Mouse (Mus musculus): ENCODE data around the gene Med28. TPM values are rescaled to one million over a fixed set of nuclear protein-coding genes. Genes with fewer than 3 reads are reported as not detected.

The Med28 gene
- total and polyA plus RNA-seq, 3 experiments, result 83.7 to 107 (median 103) TPM

GRCm38 (mm10) chr5:45539502-45539901 is 19.5 kb downstream of the Med28 start:
- H3K79me2 ChIP-seq (replicated peaks; ENCODE audit: control insufficient read depth, extremely low read depth, insufficient read depth, poor library complexity, severe bottlenecking), result no peaks in the 10 kb centered on the region
- peaks cover 4 to 28% of the 10 kb centered on the region in 2 experiments for H3K4me1 ChIP-seq (ENCODE audit: control insufficient read depth in 1 of 2, insufficient read depth in 2 of 2)
- no peaks in the 10 kb centered on the region for H3K9me3 ChIP-seq (replicated peaks; ENCODE audit: low read length)
- dilution Hi-C loops (cut with MboI; ENCODE audit: extremely low pct_ligation_motif_present, extremely low pct_unique_long_range_greater_than_20kb, low sequenced_read_pairs), result no loop called here
- no peak overlapping the region for H3K4me3 ChIP-seq (replicated peaks in 1 of 3; ENCODE audit: low read depth in 2 of 3, low read length in 2 of 3, poor library complexity in 1 of 3)
- in situ Hi-C loops (cut with MboI; ENCODE audit: low pct_ligation_motif_present, low pct_unique_long_range_greater_than_20kb, low sequenced_read_pairs), result loop anchor here (25.0 kb wide), 1 partner anchor 798 kb away; no protein-coding TSS in a partner anchor
- no peak overlapping the region for H3K27ac ChIP-seq (ENCODE audit: insufficient read depth, low read depth)
- no peak overlapping the region for H3K9ac ChIP-seq (ENCODE audit: insufficient read depth, low read depth)
- no peak for TF ChIP-seq ZKSCAN1 (IDR thresholded peaks at IDR 0.05; ENCODE audit: borderline replicate concordance, low read depth, low read length)
- TF ChIP-seq ZMIZ1 (IDR thresholded peaks at IDR 0.05; ENCODE audit: low read depth, low read length), result no peak
- peak in 1 of 2 experiments; percentile 44; a peak in 3 of 4 replicates for TF ChIP-seq CTCF (conservative IDR thresholded peaks at IDR 0.05 in 1 of 2, IDR thresholded peaks at IDR 0.05 in 1 of 2; ENCODE audit: low read depth in 2 of 2, low read length in 2 of 2)
- TF ChIP-seq MAX (IDR thresholded peaks at IDR 0.05; ENCODE audit: low read length), result no peak
- TF ChIP-seq POLR2AphosphoS2 (IDR thresholded peaks at IDR 0.05; ENCODE audit: low read depth, low read length), result no peak
- TF ChIP-seq KAT2A (IDR thresholded peaks at IDR 0.05; ENCODE audit: insufficient replicate concordance, low read length), result no peak
- peak; percentile 0; the same call in 1 of the 2 replicates for TF ChIP-seq RAD21 (IDR thresholded peaks at IDR 0.05; ENCODE audit: low read depth, low read length)
- no peak for TF ChIP-seq UBTF (IDR thresholded peaks at IDR 0.05; ENCODE audit: low read depth, low read length)
- H3K4me2 ChIP-seq (ENCODE audit: insufficient read depth, low read depth, poor library complexity, severe bottlenecking), result no peak overlapping the region
- H3K36me3 ChIP-seq (replicated peaks in 1 of 2; ENCODE audit: control insufficient read depth in 1 of 2, insufficient read depth in 1 of 2, low read length in 1 of 2), result no peaks in the 10 kb centered on the region
- no peak for DNase-seq (ENCODE audit: extremely low read depth)
- H3K27me3 ChIP-seq (replicated peaks), result no peaks in the 10 kb centered on the region

GRCm38 (mm10) chr5:45543374-45543773 is 23.3 kb downstream of the Med28 start:
- H3K36me3 ChIP-seq (replicated peaks in 1 of 2; ENCODE audit: control insufficient read depth in 1 of 2, insufficient read depth in 1 of 2, low read length in 1 of 2), result no peaks in the 10 kb centered on the region
- H3K9ac ChIP-seq (ENCODE audit: insufficient read depth, low read depth), result no peak overlapping the region
- H3K4me1 ChIP-seq (ENCODE audit: control insufficient read depth in 1 of 2, insufficient read depth in 2 of 2), result peaks cover 0 to 18% of the 10 kb centered on the region in 2 experiments; a peak in 3 of 4 replicates
- no peak overlapping the region for H3K27ac ChIP-seq (ENCODE audit: insufficient read depth, low read depth)
- no peaks in the 10 kb centered on the region for H3K9me3 ChIP-seq (replicated peaks; ENCODE audit: low read length)
- in situ Hi-C loops (cut with MboI; ENCODE audit: low pct_ligation_motif_present, low pct_unique_long_range_greater_than_20kb, low sequenced_read_pairs) (loop anchor here (25.0 kb wide), 1 partner anchor 794 kb away; no protein-coding TSS in a partner anchor), dilution Hi-C loops (cut with MboI; ENCODE audit: extremely low pct_ligation_motif_present, extremely low pct_unique_long_range_greater_than_20kb, low sequenced_read_pairs) (no loop called here)
- no peaks in the 10 kb centered on the region for H3K27me3 ChIP-seq (replicated peaks)
- no peak overlapping the region for H3K4me3 ChIP-seq (replicated peaks in 1 of 3; ENCODE audit: low read depth in 2 of 3, low read length in 2 of 3, poor library complexity in 1 of 3)
- H3K4me2 ChIP-seq (ENCODE audit: insufficient read depth, low read depth, poor library complexity, severe bottlenecking), result peak overlapping the region; percentile 80
- TF ChIP-seq MEF2A (IDR thresholded peaks at IDR 0.05; ENCODE audit: borderline replicate concordance, low read depth, low read length), result peak; percentile 75
- TF ChIP-seq KAT2A (IDR thresholded peaks at IDR 0.05; ENCODE audit: insufficient replicate concordance, low read length), result no peak
- peak; percentile 43; the same call in 1 of the 2 replicates for TF ChIP-seq EP300 (IDR thresholded peaks at IDR 0.05; ENCODE audit: low read length)
- TF ChIP-seq ZNF384 (IDR thresholded peaks at IDR 0.05; ENCODE audit: low read depth, low read length), result no peak
- TF ChIP-seq BHLHE40 (IDR thresholded peaks at IDR 0.05; ENCODE audit: low read depth, low read length), result peak; percentile 40; the same call in 1 of the 2 replicates
- TF ChIP-seq CHD2 (IDR thresholded peaks at IDR 0.05; ENCODE audit: low read length), result 0 out of 2 replicates have a peak, but pooled peaks have one; percentile 42
- no peak for TF ChIP-seq MAX (IDR thresholded peaks at IDR 0.05; ENCODE audit: low read length)
- H3K79me2 ChIP-seq (replicated peaks; ENCODE audit: control insufficient read depth, extremely low read depth, insufficient read depth, poor library complexity, severe bottlenecking), result no peaks in the 10 kb centered on the region
- DNase-seq (ENCODE audit: extremely low read depth), result peak; percentile 29

GRCm38 (mm10) chr5:45549586-45549985 is 29.6 kb downstream of the Med28 start:
- no peaks in the 10 kb centered on the region for H3K79me2 ChIP-seq (replicated peaks; ENCODE audit: control insufficient read depth, extremely low read depth, insufficient read depth, poor library complexity, severe bottlenecking)
- no peak for TF ChIP-seq ELF1 (IDR thresholded peaks at IDR 0.05; ENCODE audit: low read depth, low read length)
- TF ChIP-seq UBTF (IDR thresholded peaks at IDR 0.05; ENCODE audit: low read depth, low read length), result no peak
- TF ChIP-seq USF2 (conservative IDR thresholded peaks at IDR 0.05; ENCODE audit: low read depth, low read length), result no peak
- TF ChIP-seq POLR2AphosphoS2 (IDR thresholded peaks at IDR 0.05; ENCODE audit: low read depth, low read length), result no peak
- no peak for TF ChIP-seq JUND (conservative IDR thresholded peaks at IDR 0.05; ENCODE audit: low read depth, low read length)
- TF ChIP-seq ETS1 (conservative IDR thresholded peaks at IDR 0.05; ENCODE audit: low read depth, low read length), result no peak
- no peak for TF ChIP-seq MEF2A (IDR thresholded peaks at IDR 0.05; ENCODE audit: borderline replicate concordance, low read depth, low read length)
- TF ChIP-seq USF1 (IDR thresholded peaks at IDR 0.05; ENCODE audit: low read depth, low read length), result no peak
- no peak for TF ChIP-seq MYC (IDR thresholded peaks at IDR 0.05; ENCODE audit: low read depth, low read length)
- no peak for TF ChIP-seq RCOR1 (conservative IDR thresholded peaks at IDR 0.05; ENCODE audit: low read depth, low read length)
- no peak for TF ChIP-seq ZNF384 (IDR thresholded peaks at IDR 0.05; ENCODE audit: low read depth, low read length)
- no peak for TF ChIP-seq PAX5 (IDR thresholded peaks at IDR 0.05; ENCODE audit: low read length)
- no peak for TF ChIP-seq CTCF (conservative IDR thresholded peaks at IDR 0.05 in 1 of 2, IDR thresholded peaks at IDR 0.05 in 1 of 2; ENCODE audit: low read depth in 2 of 2, low read length in 2 of 2)
- TF ChIP-seq SIN3A (IDR thresholded peaks at IDR 0.05; ENCODE audit: low read length), result no peak
- no peak for TF ChIP-seq HCFC1 (IDR thresholded peaks at IDR 0.05; ENCODE audit: low read depth, low read length)
- TF ChIP-seq MAFK (IDR thresholded peaks at IDR 0.05; ENCODE audit: insufficient replicate concordance, low read length), result no peak
- no peak overlapping the region for H3K9ac ChIP-seq (ENCODE audit: insufficient read depth, low read depth)
- H3K36me3 ChIP-seq (replicated peaks in 1 of 2; ENCODE audit: control insufficient read depth in 1 of 2, insufficient read depth in 1 of 2, low read length in 1 of 2), result no peaks in the 10 kb centered on the region
- H3K4me3 ChIP-seq (replicated peaks in 1 of 3; ENCODE audit: low read depth in 2 of 3, low read length in 2 of 3, poor library complexity in 1 of 3), result no peak overlapping the region
- H3K4me2 ChIP-seq (ENCODE audit: insufficient read depth, low read depth, poor library complexity, severe bottlenecking), result no peak overlapping the region
- no peaks in the 10 kb centered on the region for H3K4me1 ChIP-seq (ENCODE audit: control insufficient read depth in 1 of 2, insufficient read depth in 2 of 2)
- dilution Hi-C loops (cut with MboI; ENCODE audit: extremely low pct_ligation_motif_present, extremely low pct_unique_long_range_greater_than_20kb, low sequenced_read_pairs), result no loop called here
- H3K27me3 ChIP-seq (replicated peaks), result no peaks in the 10 kb centered on the region
- no peak for DNase-seq (ENCODE audit: extremely low read depth)
- H3K27ac ChIP-seq (ENCODE audit: insufficient read depth, low read depth), result no peak overlapping the region
- H3K9me3 ChIP-seq (replicated peaks; ENCODE audit: low read length), result no peaks in the 10 kb centered on the region
- in situ Hi-C loops (cut with MboI; ENCODE audit: low pct_ligation_motif_present, low pct_unique_long_range_greater_than_20kb, low sequenced_read_pairs), result loop anchor here (25.0 kb wide), 1 partner anchor 788 kb away; no protein-coding TSS in a partner anchor
